Mouse (Mus musculus): ENCODE measurements around the gene Morn1. TPM values are rescaled to one million over a fixed set of nuclear protein-coding genes. Genes with fewer than 3 reads are reported as not detected.

Gene Morn1
- polyA plus RNA-seq, 1 experiment from 2014 or later, result 4.6 TPM

DNA sequence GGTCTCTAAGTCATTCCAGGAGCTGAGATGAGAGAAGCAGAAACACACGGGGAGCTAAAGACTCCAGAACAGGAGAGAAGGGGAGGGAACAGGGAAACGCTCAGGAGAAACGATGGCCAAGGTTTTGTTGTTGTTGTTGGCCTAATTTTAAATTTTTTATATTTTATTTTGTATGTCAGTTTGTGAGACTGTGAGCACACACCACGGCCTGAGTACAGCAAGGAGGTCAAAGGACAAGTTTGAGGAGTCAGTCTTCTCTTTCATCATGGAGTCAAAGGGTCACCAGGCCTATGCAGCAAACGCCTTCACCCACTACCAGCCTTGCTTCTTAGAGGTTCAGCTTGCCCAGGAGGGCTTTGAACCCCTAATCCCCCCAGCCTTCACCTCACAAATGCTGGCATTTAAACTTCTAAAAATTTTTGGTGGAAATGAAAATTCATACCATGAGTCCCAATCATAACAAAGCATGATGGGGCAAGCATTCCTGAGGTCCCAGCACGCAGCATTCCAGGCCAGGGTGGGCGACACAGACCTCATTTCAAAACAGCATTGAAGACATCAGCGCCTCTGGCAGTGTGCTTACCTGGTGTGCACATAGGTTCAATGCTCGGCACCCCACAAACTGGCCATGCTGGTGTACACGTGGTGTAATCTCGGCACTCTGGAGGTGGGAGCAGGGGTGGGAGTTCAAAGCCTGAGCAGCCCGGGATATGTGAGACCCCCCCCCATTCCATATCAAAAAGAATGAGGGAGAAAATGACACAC is 53.1 kb downstream of the Morn1 start:
- peak overlapping the region; percentile 53; the same call in 1 of the 2 replicates for H3K27ac ChIP-seq
- peaks cover 67% of the 10 kb centered on the region for H3K4me1 ChIP-seq
- 82% methylated on average over 12 of the region's 12 CpGs for WGBS
- DNase-seq (ENCODE audit: low spot score), result no peak
- H3K36me3 ChIP-seq, result no peaks in the 10 kb centered on the region
- no peaks in the 10 kb centered on the region for H3K9me3 ChIP-seq
- no peak overlapping the region for H3K4me3 ChIP-seq
- no peaks in the 10 kb centered on the region for H3K27me3 ChIP-seq (ENCODE audit: insufficient read depth, poor library complexity, severe bottlenecking)

DNA sequence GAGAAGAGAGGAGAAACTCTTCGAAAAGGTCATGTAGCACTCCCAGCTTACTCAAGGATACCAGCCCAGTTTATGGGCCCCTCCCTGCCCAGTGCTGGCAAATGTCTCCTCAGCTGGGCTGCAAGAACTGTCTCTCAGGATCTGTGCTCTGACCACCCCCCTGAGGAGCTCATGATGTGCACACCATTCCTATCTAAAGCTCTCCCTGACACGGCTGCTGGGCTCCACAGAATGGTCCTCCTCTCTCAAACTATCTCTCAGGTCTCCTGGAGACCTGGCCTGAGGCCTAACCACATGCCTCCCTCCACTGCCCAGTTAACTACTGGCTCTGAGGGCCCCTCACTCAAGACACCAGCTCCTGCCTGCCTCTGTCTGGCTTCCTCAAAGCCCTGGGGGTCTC is 53.8 kb downstream of the Morn1 start:
- no peak overlapping the region for H3K4me3 ChIP-seq
- DNase-seq (ENCODE audit: low spot score), result no peak
- H3K27me3 ChIP-seq (ENCODE audit: insufficient read depth, poor library complexity, severe bottlenecking), result no peaks in the 10 kb centered on the region
- H3K36me3 ChIP-seq, result no peaks in the 10 kb centered on the region
- 64% methylated on average over 2 of the region's 2 CpGs for WGBS
- H3K27ac ChIP-seq, result peak overlapping the region; percentile 56; the same call in 1 of the 2 replicates
- no peaks in the 10 kb centered on the region for H3K9me3 ChIP-seq
- peaks cover 67% of the 10 kb centered on the region for H3K4me1 ChIP-seq

DNA sequence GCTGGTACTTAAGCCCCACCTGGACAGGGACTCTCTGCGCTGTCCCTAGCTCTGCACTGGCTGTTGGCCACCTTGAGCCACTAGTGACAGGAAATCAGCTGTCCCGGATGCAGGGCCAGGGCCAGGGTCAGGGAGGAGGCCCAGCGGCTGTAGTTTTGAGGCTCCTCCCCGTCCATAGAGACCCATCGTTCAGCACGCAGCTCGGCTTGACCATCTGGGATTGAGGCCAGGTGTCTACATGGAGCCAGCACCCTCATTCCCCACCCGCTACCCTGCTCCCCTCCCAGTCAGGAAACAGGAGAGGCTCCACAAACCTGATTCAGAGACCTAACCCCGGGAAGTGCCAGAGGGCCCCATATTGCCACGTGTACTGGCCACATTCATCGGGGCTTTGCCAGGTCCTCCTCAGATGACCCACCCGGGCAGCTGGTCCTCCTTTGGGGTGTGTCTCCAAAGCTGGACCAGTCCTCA is 54.5 kb downstream of the Morn1 start:
- WGBS, result 61% methylated on average over 12 of the region's 12 CpGs
- Histone ChIP-seq H3K36me3 (no peaks in the 10 kb centered on the region), H3K4me3 (no peak overlapping the region), H3K27ac (peak overlapping the region; percentile 56; the same call in 1 of the 2 replicates), H3K27me3 (ENCODE audit: insufficient read depth, poor library complexity, severe bottlenecking) (no peaks in the 10 kb centered on the region), H3K9me3 (no peaks in the 10 kb centered on the region), H3K4me1 (peaks cover 67% of the 10 kb centered on the region)
- DNase-seq (ENCODE audit: low spot score), result no peak

DNA sequence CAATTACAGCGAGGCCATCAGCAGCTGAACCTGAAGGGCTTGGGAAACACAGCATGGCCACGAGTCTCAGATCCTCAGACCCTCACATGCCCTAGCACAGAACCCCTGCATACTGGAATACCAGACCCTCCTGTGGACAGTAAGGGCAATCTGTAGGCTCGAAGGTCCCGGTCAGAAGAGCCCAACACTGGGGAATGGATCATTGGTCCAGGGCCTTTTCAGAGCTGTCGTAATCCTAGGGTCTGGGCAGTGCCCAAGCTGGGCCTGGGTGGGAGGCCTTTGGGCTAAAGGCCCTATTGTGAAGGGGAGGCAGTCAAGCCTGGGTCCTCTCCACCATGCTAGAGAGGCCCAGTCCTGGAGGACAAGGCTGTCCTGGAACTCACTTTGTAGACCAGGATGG is 56.5 kb downstream of the Morn1 start:
- Histone ChIP-seq H3K4me3 (no peak overlapping the region), H3K27ac (0 out of 2 replicates have a peak overlapping the region, but pooled peaks have one; percentile 30), H3K4me1 (peaks cover 58% of the 10 kb centered on the region), H3K27me3 (ENCODE audit: insufficient read depth, poor library complexity, severe bottlenecking) (no peaks in the 10 kb centered on the region), H3K36me3 (no peaks in the 10 kb centered on the region), H3K9me3 (no peaks in the 10 kb centered on the region)
- no peak for DNase-seq (ENCODE audit: low spot score)
- WGBS, result 84% methylated on average over 5 of the region's 5 CpGs

DNA sequence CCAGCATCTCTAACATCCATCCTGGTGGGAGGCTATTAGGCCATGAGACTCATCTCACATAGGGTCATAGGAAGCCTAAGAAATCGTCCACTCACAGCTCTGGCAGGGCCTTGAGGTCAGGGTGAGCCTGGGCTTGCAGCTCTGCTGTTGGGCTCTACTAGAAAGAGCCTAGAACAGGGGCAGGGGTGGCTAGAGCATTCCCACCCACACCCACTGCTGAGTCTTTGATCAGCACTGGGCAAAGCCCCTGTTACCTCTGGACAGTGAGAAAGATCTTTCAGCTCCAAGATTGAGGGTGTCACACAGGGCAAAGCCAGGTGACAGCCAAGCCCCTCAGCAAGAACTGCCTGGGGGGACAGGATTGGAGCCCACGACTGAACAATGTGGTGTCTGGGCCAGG is 57.0 kb downstream of the Morn1 start:
- H3K4me1 ChIP-seq, result peaks cover 56% of the 10 kb centered on the region
- H3K36me3 ChIP-seq, result no peaks in the 10 kb centered on the region
- H3K4me3 ChIP-seq, result no peak overlapping the region
- 58% methylated on average over 2 of the region's 2 CpGs for WGBS
- no peaks in the 10 kb centered on the region for H3K9me3 ChIP-seq
- peak overlapping the region; percentile 88 for H3K27ac ChIP-seq
- no peaks in the 10 kb centered on the region for H3K27me3 ChIP-seq (ENCODE audit: insufficient read depth, poor library complexity, severe bottlenecking)
- no peak for DNase-seq (ENCODE audit: low spot score)

DNA sequence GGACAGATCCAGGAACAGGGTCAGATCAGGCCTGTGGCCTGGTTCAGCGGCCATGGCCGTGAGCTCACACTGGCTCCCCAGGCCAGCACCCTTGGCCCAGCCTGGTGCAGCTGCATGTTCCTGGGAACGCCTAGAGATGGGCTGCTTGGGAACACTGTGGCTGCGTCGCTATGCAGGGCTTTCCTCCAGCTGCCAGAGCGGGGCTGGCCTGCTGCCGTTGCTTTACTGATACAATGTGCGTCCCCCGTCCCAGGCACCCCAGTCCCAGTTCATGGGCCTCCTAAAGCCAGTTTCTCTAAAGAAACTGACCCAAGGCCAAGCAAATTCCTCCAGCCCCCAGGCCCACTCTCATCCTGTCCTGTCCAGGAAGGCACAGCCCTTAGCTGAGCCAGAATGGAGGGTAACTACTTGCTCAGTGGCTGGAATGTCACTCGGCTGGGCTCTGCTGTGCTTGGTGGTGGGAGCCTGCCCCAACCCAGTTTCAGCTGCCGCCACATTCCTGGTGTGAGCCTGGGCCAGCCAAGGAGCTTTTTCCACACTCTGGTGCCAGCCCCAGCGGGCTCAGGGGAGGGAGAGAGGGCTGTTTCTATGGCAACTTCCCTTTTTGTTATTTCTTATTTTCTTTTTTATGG is 57.6 kb downstream of the Morn1 start:
- Histone ChIP-seq H3K27ac (peak overlapping the region; percentile 88), H3K36me3 (no peaks in the 10 kb centered on the region), H3K9me3 (no peaks in the 10 kb centered on the region), H3K4me3 (no peak overlapping the region), H3K27me3 (ENCODE audit: insufficient read depth, poor library complexity, severe bottlenecking) (0 out of 2 replicates have a peak, but pooled peaks cover 2% of the 10 kb centered on the region), H3K4me1 (peaks cover 62% of the 10 kb centered on the region)
- WGBS, result 45% methylated on average over 12 of the region's 12 CpGs
- peak; percentile 86 for DNase-seq (ENCODE audit: low spot score)

DNA sequence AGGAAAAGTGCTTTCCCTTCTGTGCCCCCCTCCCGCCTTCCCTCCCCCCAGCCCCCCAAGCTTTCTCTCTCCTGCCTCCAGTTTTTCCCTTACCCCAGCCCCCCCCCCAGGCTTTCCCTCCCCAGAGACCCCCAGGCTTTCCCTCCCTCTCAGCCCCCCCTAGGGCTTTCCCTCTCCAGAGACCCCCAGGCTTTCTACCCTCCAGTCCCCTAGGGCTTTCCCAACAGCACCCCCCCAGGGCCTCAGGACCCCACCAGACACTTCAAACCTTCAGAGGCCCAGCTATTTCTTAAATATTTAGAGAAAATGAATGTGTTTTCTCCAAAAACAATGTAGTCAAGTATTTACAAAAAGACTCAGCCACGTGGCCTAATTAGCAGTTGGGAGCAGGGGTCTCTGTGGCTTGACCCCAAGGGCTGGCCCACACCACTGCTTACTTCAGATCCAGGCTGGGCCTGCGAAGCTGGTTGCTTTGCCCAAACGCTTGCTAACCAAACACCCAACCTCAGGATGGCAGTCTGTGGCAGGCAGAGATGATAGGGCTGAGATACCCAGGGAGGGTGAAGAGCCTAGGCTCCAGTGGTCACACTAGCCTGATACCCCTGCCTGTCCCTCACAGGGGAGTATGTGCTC is 58.3 kb downstream of the Morn1 start:
- H3K27me3 ChIP-seq (ENCODE audit: insufficient read depth, poor library complexity, severe bottlenecking), result 0 out of 2 replicates have a peak, but pooled peaks cover 4% of the 10 kb centered on the region
- H3K4me1 ChIP-seq, result peaks cover 67% of the 10 kb centered on the region
- WGBS, result 71% methylated on average over 4 of the region's 4 CpGs
- DNase-seq (ENCODE audit: low spot score), result no peak
- 0 out of 2 replicates have a peak, but pooled peaks cover 2% of the 10 kb centered on the region for H3K36me3 ChIP-seq
- H3K27ac ChIP-seq, result peak overlapping the region; percentile 88
- H3K9me3 ChIP-seq, result no peaks in the 10 kb centered on the region
- H3K4me3 ChIP-seq, result no peak overlapping the region

DNA sequence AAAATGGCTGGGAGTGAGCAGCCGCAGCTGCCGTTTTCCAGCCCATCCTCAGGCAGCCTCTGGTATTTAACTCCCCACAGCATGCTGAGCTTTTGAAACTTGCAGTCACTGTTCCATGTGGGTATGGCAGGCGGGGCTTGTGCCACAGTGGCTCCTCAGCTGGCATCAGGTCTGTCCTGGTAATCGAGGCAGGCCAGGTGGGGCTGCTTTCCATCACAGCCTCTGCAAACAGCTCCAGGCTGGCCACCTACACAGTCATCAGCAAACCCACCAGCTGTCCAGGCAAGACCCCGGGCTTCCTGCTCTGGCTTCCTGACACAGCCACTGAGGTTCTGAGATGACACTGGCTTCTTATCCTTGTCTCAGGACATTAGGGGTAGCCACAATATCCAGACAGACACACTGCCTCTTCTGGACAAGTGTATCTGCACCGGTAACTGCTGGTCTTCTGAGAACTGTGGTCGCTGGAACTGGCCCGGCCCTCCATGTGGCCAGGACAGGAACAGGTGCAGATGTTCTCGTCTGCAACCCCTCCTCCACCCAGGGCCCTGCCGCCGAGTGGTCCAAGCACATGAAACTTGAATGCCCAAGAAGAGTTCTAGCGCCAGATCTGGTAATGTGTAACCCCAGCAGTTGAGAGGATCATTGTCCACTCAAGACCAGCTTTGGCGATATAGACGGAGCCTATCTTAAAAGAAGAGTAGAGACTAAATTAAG is 59.9 kb downstream of the Morn1 start:
- Histone ChIP-seq H3K4me1 (peaks cover 67% of the 10 kb centered on the region), H3K27ac (peak overlapping the region; percentile 88; the same call in 1 of the 2 replicates), H3K9me3 (no peaks in the 10 kb centered on the region), H3K4me3 (no peak overlapping the region), H3K36me3 (0 out of 2 replicates have a peak, but pooled peaks cover 2% of the 10 kb centered on the region), H3K27me3 (ENCODE audit: insufficient read depth, poor library complexity, severe bottlenecking) (0 out of 2 replicates have a peak, but pooled peaks cover 4% of the 10 kb centered on the region)
- DNase-seq (ENCODE audit: low spot score), result no peak
- 75% methylated on average over 14 of the region's 14 CpGs for WGBS

DNA sequence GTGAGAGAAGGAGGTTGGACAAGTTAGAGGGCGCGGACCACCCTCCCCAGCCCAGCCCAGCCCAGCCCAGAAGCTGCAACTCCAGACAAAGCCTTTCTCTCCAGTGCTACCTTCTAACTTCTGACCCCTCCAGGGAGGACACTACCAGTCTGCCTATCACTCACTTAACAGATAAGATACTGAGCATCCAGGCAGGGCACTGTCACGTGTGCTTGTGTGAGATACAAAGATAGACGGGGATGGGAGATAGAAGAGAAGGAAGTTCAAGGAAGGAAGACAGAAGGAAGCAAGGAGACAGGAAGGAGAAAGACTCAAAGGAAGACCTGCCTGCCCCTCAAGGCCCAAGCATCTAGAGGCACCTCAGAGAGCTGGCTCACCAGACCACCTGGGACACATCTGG is 62.1 kb downstream of the Morn1 start:
- 46% methylated on average over 4 of the region's 4 CpGs for WGBS
- Histone ChIP-seq H3K4me1 (peaks cover 83% of the 10 kb centered on the region), H3K4me3 (no peak overlapping the region), H3K36me3 (peaks cover 2% of the 10 kb centered on the region; the same call in 1 of the 2 replicates), H3K27ac (peak overlapping the region; percentile 91), H3K9me3 (no peaks in the 10 kb centered on the region), H3K27me3 (ENCODE audit: insufficient read depth, poor library complexity, severe bottlenecking) (0 out of 2 replicates have a peak, but pooled peaks cover 4% of the 10 kb centered on the region)
- no peak for DNase-seq (ENCODE audit: low spot score)

DNA sequence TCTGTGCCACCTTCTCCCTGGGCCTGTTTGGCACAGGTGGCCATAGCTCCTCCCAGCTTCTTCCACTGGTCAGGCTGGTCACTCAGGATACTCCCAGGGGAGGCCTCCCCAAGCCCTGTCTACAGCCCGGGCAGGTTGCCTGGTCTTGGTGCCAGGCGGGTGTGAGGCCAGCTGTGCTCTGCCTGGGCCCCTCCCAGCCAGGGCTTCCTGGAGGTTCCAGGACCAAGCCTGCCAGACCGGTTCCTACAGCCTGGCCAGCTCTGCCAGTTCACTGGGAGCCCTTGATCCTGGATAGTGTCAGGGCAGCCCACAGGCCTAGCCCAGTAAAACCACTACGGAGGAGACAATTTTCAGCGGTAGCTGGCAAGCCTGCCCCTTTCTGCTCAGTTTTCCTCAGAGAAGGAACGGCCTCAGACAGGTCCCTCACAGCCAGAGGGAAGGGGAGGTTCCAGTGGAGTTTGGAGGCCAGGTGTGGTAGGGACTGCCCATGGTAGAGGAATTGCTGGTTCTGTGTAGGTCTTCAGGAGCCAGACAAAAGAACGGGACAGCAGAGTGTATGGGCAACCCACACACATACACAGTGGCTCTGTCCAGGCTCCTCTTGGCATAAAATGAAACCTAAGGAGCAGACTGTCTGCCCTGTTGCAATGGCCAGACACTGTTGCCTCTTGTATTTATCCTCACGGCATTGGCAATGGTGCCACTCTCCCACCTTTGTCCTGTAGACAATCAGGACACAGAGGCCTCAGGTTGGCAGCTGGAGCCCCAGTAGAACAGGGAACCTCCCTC is 62.7 kb downstream of the Morn1 start:
- Histone ChIP-seq H3K27me3 (ENCODE audit: insufficient read depth, poor library complexity, severe bottlenecking) (0 out of 2 replicates have a peak, but pooled peaks cover 4% of the 10 kb centered on the region), H3K9me3 (no peaks in the 10 kb centered on the region), H3K27ac (peak overlapping the region; percentile 91), H3K4me3 (no peak overlapping the region), H3K36me3 (peaks cover 2% of the 10 kb centered on the region; the same call in 1 of the 2 replicates), H3K4me1 (peaks cover 76% of the 10 kb centered on the region)
- 58% methylated on average over 8 of the region's 8 CpGs for WGBS
- no peak for DNase-seq (ENCODE audit: low spot score)

DNA sequence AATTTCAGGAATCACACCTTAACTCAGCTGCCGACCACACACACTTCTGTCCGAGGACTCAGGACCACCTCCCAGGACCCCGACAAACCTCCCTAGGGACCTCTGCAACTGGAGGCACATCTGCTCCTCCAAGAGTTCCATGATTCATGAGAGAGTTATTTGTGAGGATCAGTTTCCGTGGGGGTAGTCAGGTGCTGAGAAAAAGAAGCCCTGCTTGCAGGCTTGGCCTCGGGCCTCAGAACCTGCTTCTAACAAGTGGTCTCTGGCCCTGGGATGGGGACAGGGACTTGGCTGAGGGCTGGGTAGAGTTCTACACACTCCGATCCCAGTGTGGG is 63.5 kb downstream of the Morn1 start:
- Histone ChIP-seq H3K36me3 (peaks cover 5% of the 10 kb centered on the region), H3K4me1 (peaks cover 70% of the 10 kb centered on the region), H3K9me3 (no peaks in the 10 kb centered on the region), H3K27me3 (ENCODE audit: insufficient read depth, poor library complexity, severe bottlenecking) (0 out of 2 replicates have a peak, but pooled peaks cover 4% of the 10 kb centered on the region), H3K27ac (peak overlapping the region; percentile 91), H3K4me3 (peak overlapping the region; percentile 64)
- WGBS, result 60% methylated on average over 6 of the region's 6 CpGs
- no peak for DNase-seq (ENCODE audit: low spot score)
